Mouse (Mus musculus) forebrain, embryonic 11.5 days (tissue): ENCODE data around the gene Dclk1. TPM values are rescaled to one million over a fixed set of nuclear protein-coding genes. Genes with fewer than 3 reads are reported as not detected.

Source experiments
- ATAC-seq: fragments of 200-750 bp; cut with Nextera tagmentation; replicated peaks from 2 replicates; pipeline ENCODE4 v1.8.0; 2017; ENCODE audit warnings: moderate TSS enrichment; ENCODE audit not compliant: low FRiP score
- DNase-seq: peaks from one replicate; pipeline ENCODE4 v3.0.0-alpha.2; 2017; ENCODE audit warnings: low spot score
- H3K27ac ChIP-seq: fragments of 300-500 bp; sonication (generic); 2 replicates; pipeline ENCODE4 v1.5.1; 2014; ENCODE audit warnings: low read depth, low read length
- H3K27me3 ChIP-seq: fragments of 300-500 bp; sonication (generic); 2 replicates; pipeline ENCODE4 v1.6.1; 2014; ENCODE audit warnings: mild to moderate bottlenecking, low read length, mixed read lengths; ENCODE audit not compliant: control insufficient read depth, insufficient read depth
- H3K36me3 ChIP-seq: fragments of 300-500 bp; sonication (generic); 2 replicates; pipeline ENCODE4 v1.6.1; 2014; ENCODE audit warnings: mild to moderate bottlenecking, low read length, moderate library complexity, mixed read lengths; ENCODE audit not compliant: control insufficient read depth, insufficient read depth
- H3K4me1 ChIP-seq: fragments of 300-500 bp; sonication (generic); replicated peaks from 2 replicates; pipeline ENCODE4 v1.6.1; 2014; ENCODE audit warnings: low read length, mixed read lengths; ENCODE audit not compliant: control insufficient read depth, insufficient read depth
- H3K4me2 ChIP-seq: fragments of 300-500 bp; sonication (generic); 2 replicates; pipeline ENCODE4 v1.6.1; 2014; ENCODE audit warnings: low read depth, mild to moderate bottlenecking, low read length, moderate library complexity, mixed read lengths; ENCODE audit not compliant: severe bottlenecking
- H3K4me3 ChIP-seq: fragments of 300-500 bp; sonication (generic); 2 replicates; pipeline ENCODE4 v1.5.1; 2014; ENCODE audit warnings: low read depth, low read length
- H3K9ac ChIP-seq: fragments of 300-500 bp; sonication (generic); 2 replicates; pipeline ENCODE4 v1.6.1; 2014; ENCODE audit warnings: low read length
- H3K9me3 ChIP-seq: fragments of 300-500 bp; sonication (generic); 2 replicates; pipeline ENCODE4 v1.6.1; 2016; ENCODE audit warnings: low read length, mixed read lengths; ENCODE audit not compliant: control insufficient read depth
- WGBS: fragments of 180-500 bp; shearing (Covaris S2); extraction: QIAGEN DNeasy Blood & Tissue Kit; methylation state at CpG from one replicate; pipeline ENCODE4 v1.1.7; 2014; 5-methylcytosine and 5-hydroxymethylcytosine counted together
- polyA plus RNA-seq: library from polyadenylated mRNA; unstranded; fragments of >200 nt; fragmentation: Nextera tagmentation; extraction: Ambion mirVana; gene quantifications from 2 replicates; pipeline ENCODE4 v1.2.1, GENCODE M21; 2014

Gene Dclk1
- polyA plus RNA-seq, 1 experiment from 2014 or later = 77.5 TPM

- Histone ChIP-seq H3K9me3 (no peaks in the 10 kb centered on the region), H3K27me3 (no peaks in the 10 kb centered on the region), H3K36me3 (no peaks in the 10 kb centered on the region), H3K4me2 (no peak overlapping the region), H3K4me3 (no peak overlapping the region), H3K27ac (no peak overlapping the region), H3K4me1 (no peaks in the 10 kb centered on the region), H3K9ac (no peak overlapping the region)
- DNase-seq = no peak
- 28% methylated on average over 2 of the region's 2 CpGs for WGBS
- ATAC-seq = no peak
Observed at GRCm38 (mm10) chr3:55212254-55212653, 29.9 kb upstream of the Dclk1 start.

GRCm38 (mm10) chr3:55213785-55214184 lies 28.4 kb upstream of the Dclk1 start:
- no peak overlapping the region for H3K27ac ChIP-seq

GRCm38 (mm10) chr3:55214413-55214812 lies 27.8 kb upstream of the Dclk1 start:
- H3K9me3 ChIP-seq = no peaks in the 10 kb centered on the region
- DNase-seq (no peak), ATAC-seq (no peak)
- H3K36me3 ChIP-seq = no peaks in the 10 kb centered on the region
- H3K27me3 ChIP-seq = no peaks in the 10 kb centered on the region
- no peak overlapping the region for H3K4me2 ChIP-seq
- H3K4me1 ChIP-seq = no peaks in the 10 kb centered on the region
- no peak overlapping the region for H3K27ac ChIP-seq
- WGBS = 79% methylated on average over 6 of the region's 6 CpGs
- H3K9ac ChIP-seq = no peak overlapping the region
- H3K4me3 ChIP-seq = no peak overlapping the region

More at GRCm38 (mm10) chr3:55213785-55214184, 28.4 kb upstream of the Dclk1 start:
- Histone ChIP-seq H3K9ac (no peak overlapping the region), H3K36me3 (no peaks in the 10 kb centered on the region), H3K4me3 (no peak overlapping the region), H3K4me1 (no peaks in the 10 kb centered on the region), H3K9me3 (no peaks in the 10 kb centered on the region), H3K4me2 (no peak overlapping the region), H3K27me3 (no peaks in the 10 kb centered on the region)
- no peak for ATAC-seq
- WGBS = 62% methylated on average over 4 of the region's 4 CpGs
- DNase-seq = no peak

- Histone ChIP-seq H3K9me3 (no peaks in the 10 kb centered on the region), H3K27me3 (no peaks in the 10 kb centered on the region), H3K4me3 (no peak overlapping the region), H3K4me2 (no peak overlapping the region), H3K27ac (no peak overlapping the region), H3K36me3 (no peaks in the 10 kb centered on the region), H3K9ac (no peak overlapping the region), H3K4me1 (peaks cover 10% of the 10 kb centered on the region; the same call in 1 of the 2 replicates)
- no peak for ATAC-seq
- 77% methylated on average over 2 of the region's 2 CpGs for WGBS
- DNase-seq = no peak
Observed at GRCm38 (mm10) chr3:55222502-55222901, 19.7 kb upstream of the Dclk1 start.

GRCm38 (mm10) chr3:55223862-55224261 lies 18.3 kb upstream of the Dclk1 start:
- no peak for DNase-seq
- H3K9me3 ChIP-seq = no peaks in the 10 kb centered on the region
- no peak for ATAC-seq

GRCm38 (mm10) chr3:55226501-55227213 lies 15.5 kb upstream of the Dclk1 start:
- Histone ChIP-seq H3K27ac (no peak overlapping the region), H3K4me3 (no peak overlapping the region)
- peak; percentile 79 for ATAC-seq

More at GRCm38 (mm10) chr3:55223862-55224261, 18.3 kb upstream of the Dclk1 start:
- 83% methylated on average over 3 of the region's 3 CpGs for WGBS
- H3K27me3 ChIP-seq = no peaks in the 10 kb centered on the region
- no peaks in the 10 kb centered on the region for H3K36me3 ChIP-seq
- no peak overlapping the region for H3K27ac ChIP-seq
- no peak overlapping the region for H3K9ac ChIP-seq
- no peak overlapping the region for H3K4me2 ChIP-seq
- H3K4me3 ChIP-seq = no peak overlapping the region
- H3K4me1 ChIP-seq = peaks cover 10% of the 10 kb centered on the region; the same call in 1 of the 2 replicates

GRCm38 (mm10) chr3:55227214-55227581 lies 15.0 kb upstream of the Dclk1 start:
- H3K4me2 ChIP-seq = peak overlapping the region; percentile 20
- no peaks in the 10 kb centered on the region for H3K9me3 ChIP-seq
- no peaks in the 10 kb centered on the region for H3K36me3 ChIP-seq
- H3K4me3 ChIP-seq = no peak overlapping the region
- peaks cover 10% of the 10 kb centered on the region; the same call in 1 of the 2 replicates for H3K4me1 ChIP-seq
- ATAC-seq = no peak
- DNase-seq = no peak
- H3K9ac ChIP-seq = no peak overlapping the region
- H3K27me3 ChIP-seq = no peaks in the 10 kb centered on the region
- WGBS = 13% methylated on average over 4 of the region's 4 CpGs
- no peak overlapping the region for H3K27ac ChIP-seq

More at GRCm38 (mm10) chr3:55226501-55227213, 15.5 kb upstream of the Dclk1 start:
- WGBS = 19% methylated on average over 18 of the region's 18 CpGs
- no peaks in the 10 kb centered on the region for H3K36me3 ChIP-seq
- no peak overlapping the region for H3K9ac ChIP-seq
- H3K4me2 ChIP-seq = peak overlapping the region; percentile 20
- no peak for DNase-seq
- peaks cover 10% of the 10 kb centered on the region; the same call in 1 of the 2 replicates for H3K4me1 ChIP-seq
- no peaks in the 10 kb centered on the region for H3K27me3 ChIP-seq
- H3K9me3 ChIP-seq = no peaks in the 10 kb centered on the region

GRCm38 (mm10) chr3:55242422-55243055 lies 375 bp downstream of the Dclk1 start:
- ATAC-seq = peak; percentile 96
- H3K9me3 ChIP-seq = no peaks in the 10 kb centered on the region
- H3K27ac ChIP-seq = peak overlapping the region; percentile 85
- H3K27me3 ChIP-seq = no peaks in the 10 kb centered on the region
- H3K4me1 ChIP-seq = peaks cover 1% of the 10 kb centered on the region
- peaks cover 3% of the 10 kb centered on the region; the same call in 1 of the 2 replicates for H3K36me3 ChIP-seq
- peak overlapping the region; percentile 69 for H3K4me3 ChIP-seq
- DNase-seq = peak; percentile 93
- WGBS = under 1% methylated on average over 35 of the region's 45 CpGs
- peak overlapping the region; percentile 92 for H3K9ac ChIP-seq
- H3K4me2 ChIP-seq = peak overlapping the region; percentile 71
